Mouse (Mus musculus) heart, adult 2 months (tissue): ENCODE measurements at regions not wholly inside any gene's neighbourhood (a gene's known extent, or its start where the extent isn't known, plus 50 kb on each side); places are given as distances from the start of the nearest gene placed in this dataset.

Experiments
- DNase-seq, 2 experiments: peaks; one replicate each; pipeline ENCODE4 v3.0.0; 2021
- H3K27ac ChIP-seq: fragments of 200-600 bp; 2 replicates; pipeline ENCODE4 v1.8.1; 2022
- H3K27me3 ChIP-seq: fragments of 200-500 bp; 2 replicates; pipeline ENCODE4 v1.6.1; 2012; ENCODE audit warnings: mild to moderate bottlenecking, low read length, inconsistent platforms, mixed read lengths; ENCODE audit not compliant: control insufficient read depth, insufficient read depth
- H3K36me3 ChIP-seq: fragments of 200-500 bp; 2 replicates; pipeline ENCODE4 v1.6.1; 2012; ENCODE audit warnings: low read length, inconsistent platforms; ENCODE audit not compliant: control insufficient read depth, insufficient read depth
- H3K4me1 ChIP-seq: fragments of 200-500 bp; 2 replicates; pipeline ENCODE4 v1.6.1; 2011; ENCODE audit warnings: low read length; ENCODE audit not compliant: control insufficient read depth, insufficient read depth
- H3K4me3 ChIP-seq: fragments of 200-600 bp; 2 replicates; pipeline ENCODE4 v1.8.1; 2022
- H3K79me2 ChIP-seq: fragments of 200-500 bp; replicated peaks from 2 replicates; pipeline ENCODE4 v1.6.1; 2012; ENCODE audit warnings: mild to moderate bottlenecking, inconsistent platforms, low read length, moderate library complexity, mixed read lengths; ENCODE audit not compliant: control insufficient read depth, insufficient read depth
- H3K9ac ChIP-seq: fragments of 200-500 bp; 2 replicates; pipeline ENCODE4 v1.6.1; 2012; ENCODE audit warnings: low read depth, mild to moderate bottlenecking, control low read depth, inconsistent platforms, low read length, mixed read lengths
- CTCF ChIP-seq: fragments of 200-600 bp; IDR thresholded peaks from 2 replicates; pipeline ENCODE4 v1.8.1; 2022; ENCODE audit warnings: antibody characterized with exemption, mild to moderate bottlenecking, moderate library complexity
- EP300 ChIP-seq: fragments of 200-500 bp; IDR thresholded peaks from 2 replicates; pipeline ENCODE4 v1.6.1; 2011; ENCODE audit warnings: low read depth, low read length, control low read depth; ENCODE audit not compliant: insufficient read depth
- POLR2A ChIP-seq: fragments of 200-500 bp; IDR thresholded peaks from 2 replicates; pipeline ENCODE4 v1.6.1; 2011; ENCODE audit warnings: mild to moderate bottlenecking, low read depth, low read length, control low read depth; ENCODE audit not compliant: insufficient read depth
- WGBS: fragments of 180-500 bp; shearing (Covaris S2); methylation state at CpG from one replicate; pipeline ENCODE4 v1.1.7; 2018; 5-methylcytosine and 5-hydroxymethylcytosine counted together
- intact Hi-C: fragments of 180-260 bp; cut with DNase I; formaldehyde crosslinking; loops from one replicate; pipeline ENCODE4 v1.15.1; 2025

GRCm38 (mm10) chr16:97686561-97686960 is 75.6 kb upstream of the Tmprss2 start:
- no peak for DNase-seq
- intact Hi-C loops = no loop called here
- no peak overlapping the region for H3K27ac ChIP-seq
- no peak overlapping the region for H3K9ac ChIP-seq
- H3K27me3 ChIP-seq = no peaks in the 10 kb centered on the region
- no peaks in the 10 kb centered on the region for H3K4me1 ChIP-seq
- TF ChIP-seq CTCF = no peak
- no peak for TF ChIP-seq POLR2A
- TF ChIP-seq EP300 = no peak
- H3K4me3 ChIP-seq = no peak overlapping the region
- WGBS = 79% methylated on average over 4 of the region's 4 CpGs
- no peaks in the 10 kb centered on the region for H3K36me3 ChIP-seq
- H3K79me2 ChIP-seq = no peaks in the 10 kb centered on the region

- intact Hi-C loops = no loop called here
- Histone ChIP-seq H3K4me3 (no peak overlapping the region), H3K9ac (no peak overlapping the region), H3K27me3 (no peaks in the 10 kb centered on the region), H3K27ac (no peak overlapping the region), H3K4me1 (no peaks in the 10 kb centered on the region), H3K36me3 (no peaks in the 10 kb centered on the region), H3K79me2 (no peaks in the 10 kb centered on the region)
- no peak for DNase-seq
- 68% methylated on average over 1 of the region's 1 CpGs for WGBS
- no peak for TF ChIP-seq POLR2A
- TF ChIP-seq EP300 = no peak
- TF ChIP-seq CTCF = no peak
Observed at GRCm38 (mm10) chr16:97685603-97686285, 74.7 kb upstream of the Tmprss2 start.

- no peaks in the 10 kb centered on the region for H3K79me2 ChIP-seq
- H3K36me3 ChIP-seq = no peaks in the 10 kb centered on the region
- intact Hi-C loops = no loop called here
- no peaks in the 10 kb centered on the region for H3K27me3 ChIP-seq
- H3K4me3 ChIP-seq = no peak overlapping the region
- H3K9ac ChIP-seq = no peak overlapping the region
- TF ChIP-seq CTCF = no peak
- TF ChIP-seq EP300 = no peak
- no peak for TF ChIP-seq POLR2A
- DNase-seq = no peak
- H3K4me1 ChIP-seq = no peaks in the 10 kb centered on the region
- H3K27ac ChIP-seq = no peak overlapping the region
- WGBS = 67% methylated on average over 6 of the region's 6 CpGs
Observed at GRCm38 (mm10) chr16:97681191-97681590, 70.2 kb upstream of the Tmprss2 start.

- H3K36me3 ChIP-seq = no peaks in the 10 kb centered on the region
- no peaks in the 10 kb centered on the region for H3K4me1 ChIP-seq
- no peak overlapping the region for H3K27ac ChIP-seq
- no peak for DNase-seq
- no peak overlapping the region for H3K4me3 ChIP-seq
- intact Hi-C loops = no loop called here
- no peaks in the 10 kb centered on the region for H3K79me2 ChIP-seq
- TF ChIP-seq EP300 (no peak), POLR2A (no peak), CTCF (no peak)
- no peaks in the 10 kb centered on the region for H3K27me3 ChIP-seq
- WGBS = 65% methylated on average over 1 of the region's 1 CpGs
- no peak overlapping the region for H3K9ac ChIP-seq
Observed at GRCm38 (mm10) chr16:97679820-97680219, 68.8 kb upstream of the Tmprss2 start.

GRCm38 (mm10) chr16:97679252-97679651 is 68.3 kb upstream of the Tmprss2 start:
- intact Hi-C loops = no loop called here
- H3K4me1 ChIP-seq = no peaks in the 10 kb centered on the region
- no peak overlapping the region for H3K27ac ChIP-seq
- H3K27me3 ChIP-seq = no peaks in the 10 kb centered on the region
- no peak for DNase-seq
- no peaks in the 10 kb centered on the region for H3K36me3 ChIP-seq
- H3K79me2 ChIP-seq = no peaks in the 10 kb centered on the region
- TF ChIP-seq EP300 (no peak), POLR2A (no peak), CTCF (no peak)
- H3K9ac ChIP-seq = no peak overlapping the region
- no peak overlapping the region for H3K4me3 ChIP-seq
- WGBS = 57% methylated on average over 2 of the region's 2 CpGs

GRCm38 (mm10) chr16:97677621-97678020 is 66.6 kb upstream of the Tmprss2 start:
- Histone ChIP-seq H3K36me3 (no peaks in the 10 kb centered on the region), H3K27me3 (no peaks in the 10 kb centered on the region), H3K27ac (no peak overlapping the region), H3K4me1 (no peaks in the 10 kb centered on the region), H3K79me2 (no peaks in the 10 kb centered on the region), H3K4me3 (no peak overlapping the region), H3K9ac (no peak overlapping the region)
- DNase-seq = no peak
- no peak for TF ChIP-seq EP300
- TF ChIP-seq CTCF = no peak
- TF ChIP-seq POLR2A = no peak
- 54% methylated on average over 2 of the region's 2 CpGs for WGBS
- intact Hi-C loops = no loop called here
